Mouse (Mus musculus) liver, postnatal 0 days (tissue): Measurements from ENCODE around the gene Qrich2. TPM values are rescaled to one million over a fixed set of nuclear protein-coding genes. Genes with fewer than 3 reads are reported as not detected.
A peak's percentile ranks its signal among the peaks of the same experiment; 100 is the strongest.

Experiments
- ATAC-seq: fragments of 200-750 bp; cut with Nextera tagmentation; 2 replicates; pipeline ENCODE4 v1.8.0; 2017; ENCODE audit warnings: mild to moderate bottlenecking, moderate library complexity
- DNase-seq: peaks from one replicate; pipeline ENCODE4 v3.0.0-alpha.2; 2016
- H3K27ac ChIP-seq: fragments of 300-500 bp; sonication (generic); 2 replicates; pipeline ENCODE4 v1.5.1; 2014; ENCODE audit warnings: antibody characterized with exemption, moderate library complexity, mild to moderate bottlenecking, low read depth
- H3K27me3 ChIP-seq: fragments of 300-500 bp; sonication (generic); 2 replicates; pipeline ENCODE4 v1.6.1; 2014; ENCODE audit warnings: low read length, control low read depth, mixed read lengths; ENCODE audit not compliant: insufficient read depth
- H3K36me3 ChIP-seq: fragments of 300-500 bp; sonication (generic); replicated peaks from 2 replicates; pipeline ENCODE4 v1.6.1; 2014; ENCODE audit warnings: mild to moderate bottlenecking, control low read depth, low read length, moderate library complexity, mixed read lengths; ENCODE audit not compliant: insufficient read depth
- H3K4me1 ChIP-seq: fragments of 300-500 bp; sonication (generic); 2 replicates; pipeline ENCODE4 v1.6.1; 2014; ENCODE audit warnings: antibody characterized with exemption, mild to moderate bottlenecking, control low read depth; ENCODE audit not compliant: insufficient read depth
- H3K4me2 ChIP-seq: fragments of 300-500 bp; sonication (generic); 2 replicates; pipeline ENCODE4 v1.6.1; 2014; ENCODE audit warnings: low read depth, mild to moderate bottlenecking, low read length, moderate library complexity, mixed read lengths
- H3K4me3 ChIP-seq: fragments of 300-500 bp; sonication (generic); 2 replicates; pipeline ENCODE4 v1.5.1; 2014; ENCODE audit warnings: low read depth, low read length
- H3K9ac ChIP-seq: fragments of 300-500 bp; sonication (generic); replicated peaks from 2 replicates; pipeline ENCODE4 v1.6.1; 2014; ENCODE audit warnings: mild to moderate bottlenecking, moderate library complexity
- H3K9me3 ChIP-seq: fragments of 300-500 bp; sonication (generic); 2 replicates; pipeline ENCODE4 v1.6.1; 2016; ENCODE audit warnings: mild to moderate bottlenecking, control low read depth, low read length, mixed read lengths
- CTCF ChIP-seq: sonication (generic); IDR thresholded peaks from 2 replicates; pipeline ENCODE4 v1.5.1; 2016; ENCODE audit warnings: antibody characterized with exemption, low read depth
- EP300 ChIP-seq: IDR thresholded peaks from 2 replicates; pipeline ENCODE4 v1.6.1; 2016; ENCODE audit warnings: antibody characterized with exemption, low read depth, mild to moderate bottlenecking
- WGBS: fragments of 180-500 bp; shearing (Covaris S2); extraction: QIAGEN DNeasy Blood & Tissue Kit; methylation state at CpG from one replicate; pipeline ENCODE4 v1.1.7; 2014; ENCODE audit not compliant: insufficient replicate concordance; 5-methylcytosine and 5-hydroxymethylcytosine counted together
- polyA plus RNA-seq: library from polyadenylated mRNA; unstranded; fragments of >200 nt; fragmentation: Nextera tagmentation; extraction: Ambion mirVana; gene quantifications from 2 replicates; pipeline ENCODE4 v1.2.1, GENCODE M21; 2015

Qrich2 gene
- polyA plus RNA-seq, 1 experiment from 2014 or later = not detected

DNA sequence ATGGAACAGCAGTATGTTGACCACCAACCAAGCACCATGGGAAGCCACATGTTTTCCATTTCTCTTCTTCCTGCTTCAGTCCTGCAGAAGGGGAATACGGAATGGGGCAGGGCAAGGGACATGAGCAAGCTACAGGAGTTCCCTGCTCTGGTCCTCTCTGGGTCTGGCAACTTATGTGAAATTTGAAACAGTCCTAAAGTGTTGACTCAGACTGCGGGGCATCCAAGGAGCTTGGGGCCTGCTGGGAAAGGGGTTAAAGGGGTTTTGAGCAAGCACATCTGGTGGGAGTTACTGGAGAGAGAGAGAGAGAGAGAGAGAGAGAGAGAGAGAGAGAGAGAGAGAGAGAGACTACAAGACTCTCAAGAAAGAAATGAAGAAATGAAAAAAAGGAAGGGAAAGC, 42.6 kb upstream of the Qrich2 start:
- Histone ChIP-seq H3K4me2 (no peak overlapping the region), H3K4me3 (no peak overlapping the region), H3K9me3 (no peaks in the 10 kb centered on the region; the same call in 1 of the 2 replicates), H3K9ac (no peak overlapping the region), H3K27me3 (no peaks in the 10 kb centered on the region), H3K27ac (no peak overlapping the region), H3K4me1 (peaks cover 14% of the 10 kb centered on the region), H3K36me3 (no peaks in the 10 kb centered on the region)
- no peak for TF ChIP-seq CTCF
- no peak for TF ChIP-seq EP300
- ATAC-seq (no peak), DNase-seq (no peak)
- 85% methylated on average over 2 of the region's 2 CpGs for WGBS

- 58% methylated on average over 17 of the region's 17 CpGs for WGBS
- Histone ChIP-seq H3K27ac (peak overlapping the region; percentile 80), H3K9ac (0 out of 2 replicates have a peak overlapping the region, but pooled peaks have one; percentile 41), H3K27me3 (no peaks in the 10 kb centered on the region), H3K9me3 (no peaks in the 10 kb centered on the region; the same call in 1 of the 2 replicates), H3K36me3 (no peaks in the 10 kb centered on the region), H3K4me1 (peaks cover 12% of the 10 kb centered on the region), H3K4me3 (no peak overlapping the region), H3K4me2 (peak overlapping the region; percentile 42)
- peak; percentile 96 for TF ChIP-seq EP300
- no peak for TF ChIP-seq CTCF
- peak; percentile 92 for ATAC-seq
- DNase-seq = no peak
Observed at GRCm38 (mm10) chr11:116506151-116506875, 40.3 kb upstream of the Qrich2 start.

DNA sequence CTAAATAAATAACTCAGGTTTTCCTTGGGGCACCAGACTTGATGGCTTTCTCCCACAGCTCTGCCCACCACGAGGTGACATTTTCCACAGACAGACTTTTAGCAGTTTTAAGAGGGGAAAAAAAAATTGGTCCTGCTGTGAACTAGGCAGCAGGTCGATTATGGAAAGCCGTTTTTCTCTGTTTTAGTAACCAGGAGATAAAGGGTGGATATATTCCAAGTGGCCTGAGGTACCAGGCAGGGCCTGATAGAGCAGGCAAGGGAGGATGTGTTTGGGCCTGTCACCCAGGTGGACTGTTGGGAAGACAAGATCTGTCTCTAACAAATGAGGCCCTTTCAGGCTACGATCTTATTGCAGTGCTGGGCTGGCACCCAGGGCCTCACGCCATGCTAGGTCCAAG, 39.5 kb upstream of the Qrich2 start:
- 46% methylated on average over 5 of the region's 5 CpGs for WGBS
- H3K4me3 ChIP-seq = no peak overlapping the region
- ATAC-seq (no peak), DNase-seq (no peak)
- peaks cover 10% of the 10 kb centered on the region for H3K4me1 ChIP-seq
- H3K36me3 ChIP-seq = no peaks in the 10 kb centered on the region
- H3K4me2 ChIP-seq = 0 out of 2 replicates have a peak overlapping the region, but pooled peaks have one; percentile 42
- TF ChIP-seq CTCF = no peak
- TF ChIP-seq EP300 = peak; percentile 64
- H3K27ac ChIP-seq = peak overlapping the region; percentile 80
- no peaks in the 10 kb centered on the region for H3K27me3 ChIP-seq
- no peak overlapping the region for H3K9ac ChIP-seq
- no peaks in the 10 kb centered on the region for H3K9me3 ChIP-seq

DNA sequence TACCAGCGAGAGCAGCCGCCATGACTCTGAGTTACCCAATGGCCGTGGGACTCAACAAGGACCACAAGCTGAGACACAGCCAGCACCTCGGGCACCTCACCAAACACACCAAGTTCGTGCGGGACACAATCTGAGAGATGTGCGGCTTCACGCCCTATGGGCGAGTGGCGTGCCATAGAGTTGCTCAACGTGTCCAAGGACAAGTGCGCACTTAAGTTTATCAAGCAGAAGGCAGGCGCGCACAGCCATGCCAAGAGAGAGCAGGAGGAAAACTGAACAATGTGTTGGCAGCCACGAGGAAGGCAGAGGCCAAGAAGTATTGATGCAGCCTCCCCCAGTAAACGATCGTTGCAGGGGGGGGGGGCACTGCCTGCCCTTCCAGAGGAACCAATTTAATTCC, 38.5 kb upstream of the Qrich2 start:
- no peaks in the 10 kb centered on the region for H3K36me3 ChIP-seq
- no peak for DNase-seq
- H3K27ac ChIP-seq = no peak overlapping the region
- 90% methylated on average over 17 of the region's 17 CpGs for WGBS
- peaks cover 10% of the 10 kb centered on the region for H3K4me1 ChIP-seq
- H3K4me2 ChIP-seq = no peak overlapping the region
- no peaks in the 10 kb centered on the region for H3K27me3 ChIP-seq
- no peak for ATAC-seq
- H3K4me3 ChIP-seq = no peak overlapping the region
- H3K9me3 ChIP-seq = no peaks in the 10 kb centered on the region
- TF ChIP-seq EP300 (no peak), CTCF (no peak)
- no peak overlapping the region for H3K9ac ChIP-seq

DNA sequence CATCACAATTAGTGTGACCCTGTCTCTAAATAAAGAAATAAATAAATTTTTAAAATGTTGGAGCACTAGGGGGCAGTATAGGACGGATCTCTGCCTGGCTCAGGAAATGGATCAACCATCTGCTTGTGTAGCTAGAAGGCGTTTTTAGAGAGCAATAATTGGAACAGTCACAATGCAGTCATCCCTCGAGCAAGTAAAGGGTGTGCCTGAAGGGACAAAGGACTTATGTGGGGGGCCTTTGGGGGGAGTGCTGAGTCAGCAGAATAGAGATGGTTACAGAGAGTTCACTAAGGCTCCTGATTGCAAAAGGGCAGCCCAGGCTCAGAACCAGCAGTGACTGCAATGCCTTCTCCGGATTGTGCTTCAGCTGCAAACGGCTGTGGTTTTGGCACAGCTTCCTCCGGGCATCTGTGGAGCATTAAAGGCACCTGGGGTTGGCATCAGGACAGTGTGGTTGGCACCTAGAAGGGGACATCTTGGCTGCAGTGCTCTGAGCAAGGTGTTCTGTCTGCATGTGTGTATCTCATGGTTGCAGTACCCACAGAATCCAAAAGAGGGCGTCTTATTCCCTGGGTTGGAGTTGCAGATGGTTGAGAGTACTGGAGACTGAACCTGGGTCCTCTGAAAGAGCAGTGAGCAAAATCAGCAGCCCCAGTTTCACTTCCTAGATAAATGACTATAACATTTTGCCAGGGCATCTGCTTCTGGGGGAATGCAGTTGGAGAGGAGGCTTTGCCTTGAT, 35.1 kb upstream of the Qrich2 start:
- H3K27me3 ChIP-seq = no peaks in the 10 kb centered on the region
- no peak overlapping the region for H3K27ac ChIP-seq
- H3K36me3 ChIP-seq = no peaks in the 10 kb centered on the region
- no peak for DNase-seq
- ATAC-seq = peak; percentile 66
- peaks cover 5% of the 10 kb centered on the region for H3K4me1 ChIP-seq
- no peak overlapping the region for H3K4me3 ChIP-seq
- no peaks in the 10 kb centered on the region for H3K9me3 ChIP-seq
- no peak overlapping the region for H3K9ac ChIP-seq
- WGBS = 26% methylated on average over 7 of the region's 7 CpGs
- no peak overlapping the region for H3K4me2 ChIP-seq
- no peak for TF ChIP-seq EP300
- peak; percentile 71 for TF ChIP-seq CTCF

- H3K4me1 ChIP-seq = no peaks in the 10 kb centered on the region
- no peak for ATAC-seq
- H3K36me3 ChIP-seq = no peaks in the 10 kb centered on the region
- no peak overlapping the region for H3K4me3 ChIP-seq
- no peak for DNase-seq
- no peak overlapping the region for H3K9ac ChIP-seq
- no peaks in the 10 kb centered on the region for H3K27me3 ChIP-seq
- H3K9me3 ChIP-seq = no peaks in the 10 kb centered on the region
- WGBS = 44% methylated on average over 6 of the region's 6 CpGs
- H3K27ac ChIP-seq = no peak overlapping the region
- no peak overlapping the region; the same call in 1 of the 2 replicates for H3K4me2 ChIP-seq
- no peak for TF ChIP-seq EP300
- no peak for TF ChIP-seq CTCF
Observed at GRCm38 (mm10) chr11:116499018-116499417, 33.0 kb upstream of the Qrich2 start.
